Mouse (Mus musculus): ENCODE data around the gene Cdh22. TPM values are rescaled to one million over a fixed set of nuclear protein-coding genes. Genes with fewer than 3 reads are reported as not detected.

Cdh22 gene
- polyA plus RNA-seq, 1 experiment from 2014 or later, result not detected

- Histone ChIP-seq H3K36me3 (ENCODE audit: control insufficient read depth, insufficient read depth) (no peaks in the 10 kb centered on the region), H3K4me3 (ENCODE audit: low read depth, low read length) (no peak overlapping the region), H3K9me3 (replicated peaks; ENCODE audit: control insufficient read depth, low read length) (no peaks in the 10 kb centered on the region), H3K4me1 (ENCODE audit: control insufficient read depth, low read depth, low read length) (no peaks in the 10 kb centered on the region), H3K27ac (ENCODE audit: low read length) (no peak overlapping the region), H3K9ac (ENCODE audit: low read depth, low read length) (no peak overlapping the region), H3K4me2 (ENCODE audit: low read depth, low read length) (no peak overlapping the region), H3K27me3 (ENCODE audit: control insufficient read depth, insufficient read depth, low read depth, low read length) (peaks cover 45% of the 10 kb centered on the region)
- no peak for ATAC-seq (ENCODE audit: low read depth)
- 12% methylated on average over 9 of the region's 9 CpGs for WGBS (ENCODE audit: insufficient replicate concordance)
Measured at GRCm38 (mm10) chr2:165080657-165081056, 154.0 kb downstream of the Cdh22 start.

DNA sequence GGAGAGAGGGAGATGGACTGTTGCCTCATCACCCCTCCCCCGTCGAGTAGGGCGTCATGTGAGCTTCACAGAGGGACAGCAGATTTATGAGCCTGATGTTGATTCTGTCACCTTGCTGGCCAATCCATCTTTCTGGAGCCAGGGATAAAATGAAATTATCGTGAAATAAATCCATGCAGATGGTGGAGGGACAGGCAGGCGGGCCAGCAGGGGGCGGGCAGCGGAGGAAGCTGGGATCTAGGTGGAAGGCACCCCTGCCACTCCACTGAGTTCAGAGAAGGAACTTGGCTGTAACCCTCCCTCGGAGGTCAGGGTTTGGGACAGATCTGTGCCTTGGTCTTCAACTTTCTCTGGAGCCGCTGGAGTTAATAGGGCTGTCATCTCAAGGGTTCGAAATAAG lies 156.0 kb downstream of the Cdh22 start:
- no peak for ATAC-seq (ENCODE audit: low read depth)
- Histone ChIP-seq H3K27ac (ENCODE audit: low read length) (no peak overlapping the region), H3K36me3 (ENCODE audit: control insufficient read depth, insufficient read depth) (no peaks in the 10 kb centered on the region), H3K9me3 (replicated peaks; ENCODE audit: control insufficient read depth, low read length) (no peaks in the 10 kb centered on the region), H3K4me2 (ENCODE audit: low read depth, low read length) (no peak overlapping the region), H3K4me1 (ENCODE audit: control insufficient read depth, low read depth, low read length) (no peaks in the 10 kb centered on the region), H3K9ac (ENCODE audit: low read depth, low read length) (no peak overlapping the region), H3K27me3 (ENCODE audit: control insufficient read depth, insufficient read depth, low read depth, low read length) (peaks cover 54% of the 10 kb centered on the region), H3K4me3 (ENCODE audit: low read depth, low read length) (no peak overlapping the region)
- WGBS (ENCODE audit: insufficient replicate concordance), result 22% methylated on average over 10 of the region's 10 CpGs

- H3K4me2 ChIP-seq (ENCODE audit: low read depth, low read length), result no peak overlapping the region
- 41% methylated on average over 8 of the region's 8 CpGs for WGBS (ENCODE audit: insufficient replicate concordance)
- H3K27me3 ChIP-seq (ENCODE audit: control insufficient read depth, insufficient read depth, low read depth, low read length), result peaks cover 58% of the 10 kb centered on the region
- no peak overlapping the region for H3K4me3 ChIP-seq (ENCODE audit: low read depth, low read length)
- H3K27ac ChIP-seq (ENCODE audit: low read length), result no peak overlapping the region
- no peak for ATAC-seq (ENCODE audit: low read depth)
- H3K9ac ChIP-seq (ENCODE audit: low read depth, low read length), result no peak overlapping the region
- no peaks in the 10 kb centered on the region for H3K9me3 ChIP-seq (replicated peaks; ENCODE audit: control insufficient read depth, low read length)
- H3K36me3 ChIP-seq (ENCODE audit: control insufficient read depth, insufficient read depth), result no peaks in the 10 kb centered on the region
- no peaks in the 10 kb centered on the region for H3K4me1 ChIP-seq (ENCODE audit: control insufficient read depth, low read depth, low read length)
Measured at GRCm38 (mm10) chr2:165078045-165078444, 156.6 kb downstream of the Cdh22 start.

- H3K27ac ChIP-seq (ENCODE audit: low read length), result no peak overlapping the region
- H3K27me3 ChIP-seq (ENCODE audit: control insufficient read depth, insufficient read depth, low read depth, low read length), result peaks cover 58% of the 10 kb centered on the region
- H3K4me2 ChIP-seq (ENCODE audit: low read depth, low read length), result no peak overlapping the region
- no peaks in the 10 kb centered on the region for H3K9me3 ChIP-seq (replicated peaks; ENCODE audit: control insufficient read depth, low read length)
- no peak overlapping the region for H3K4me3 ChIP-seq (ENCODE audit: low read depth, low read length)
- no peaks in the 10 kb centered on the region for H3K4me1 ChIP-seq (ENCODE audit: control insufficient read depth, low read depth, low read length)
- 11% methylated on average over 9 of the region's 9 CpGs for WGBS (ENCODE audit: insufficient replicate concordance)
- H3K36me3 ChIP-seq (ENCODE audit: control insufficient read depth, insufficient read depth), result no peaks in the 10 kb centered on the region
- no peak overlapping the region for H3K9ac ChIP-seq (ENCODE audit: low read depth, low read length)
- no peak for ATAC-seq (ENCODE audit: low read depth)
Measured at GRCm38 (mm10) chr2:165077055-165077454, 157.6 kb downstream of the Cdh22 start.

- peaks cover 50% of the 10 kb centered on the region for H3K27me3 ChIP-seq (ENCODE audit: control insufficient read depth, insufficient read depth, low read depth, low read length)
- no peak overlapping the region for H3K4me2 ChIP-seq (ENCODE audit: low read depth, low read length)
- no peaks in the 10 kb centered on the region for H3K9me3 ChIP-seq (replicated peaks; ENCODE audit: control insufficient read depth, low read length)
- H3K36me3 ChIP-seq (ENCODE audit: control insufficient read depth, insufficient read depth), result no peaks in the 10 kb centered on the region
- H3K9ac ChIP-seq (ENCODE audit: low read depth, low read length), result no peak overlapping the region
- H3K27ac ChIP-seq (ENCODE audit: low read length), result no peak overlapping the region
- no peak for ATAC-seq (ENCODE audit: low read depth)
- WGBS (ENCODE audit: insufficient replicate concordance), result 30% methylated on average over 2 of the region's 2 CpGs
- no peaks in the 10 kb centered on the region for H3K4me1 ChIP-seq (ENCODE audit: control insufficient read depth, low read depth, low read length)
- H3K4me3 ChIP-seq (ENCODE audit: low read depth, low read length), result no peak overlapping the region
Measured at GRCm38 (mm10) chr2:165074937-165075336, 159.7 kb downstream of the Cdh22 start.

DNA sequence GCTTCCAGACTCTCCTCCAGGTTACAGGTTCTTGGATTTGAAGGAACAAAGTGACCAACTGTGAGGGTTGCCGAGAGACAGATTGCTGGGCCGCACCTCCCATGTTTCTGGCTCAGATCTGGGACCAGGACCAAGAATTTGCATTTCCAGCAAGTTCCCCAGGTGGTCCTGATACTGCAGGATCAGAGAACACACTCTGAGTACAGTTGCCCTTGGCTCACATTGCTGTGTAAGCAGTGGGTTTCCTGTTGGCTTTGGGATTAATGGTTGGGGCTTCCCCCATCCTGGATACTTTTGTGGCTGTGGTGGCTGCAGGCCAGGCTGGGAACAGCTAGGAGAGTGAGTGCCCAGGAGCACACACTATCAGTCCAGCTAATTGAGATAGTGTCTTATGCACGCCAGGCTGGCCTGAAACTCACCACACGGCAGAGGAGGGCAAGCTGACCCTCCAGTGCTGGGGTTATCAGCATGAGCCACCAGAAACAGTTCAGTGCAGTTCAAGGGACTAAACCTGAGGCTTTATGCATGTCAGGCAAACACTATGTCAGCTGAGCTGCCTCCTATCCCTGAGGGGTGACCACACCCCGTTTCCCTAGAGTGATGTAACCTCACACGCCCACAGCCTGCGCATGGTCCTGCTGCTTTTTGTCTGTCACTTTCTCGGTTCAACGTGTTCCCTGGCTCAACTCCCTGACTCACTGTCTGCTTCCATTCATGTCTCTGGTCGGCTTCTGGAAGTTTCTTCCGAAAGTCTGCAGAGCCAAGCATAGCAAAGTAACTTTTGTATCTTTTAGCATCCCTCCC lies 160.4 kb downstream of the Cdh22 start:
- 25% methylated on average over 11 of the region's 11 CpGs for WGBS (ENCODE audit: insufficient replicate concordance)
- Histone ChIP-seq H3K27ac (ENCODE audit: low read length) (no peak overlapping the region), H3K27me3 (ENCODE audit: control insufficient read depth, insufficient read depth, low read depth, low read length) (peaks cover 50% of the 10 kb centered on the region)

GRCm38 (mm10) chr2:165073381-165073781 lies 161.3 kb downstream of the Cdh22 start:
- Histone ChIP-seq H3K4me3 (ENCODE audit: low read depth, low read length) (no peak overlapping the region), H3K9ac (ENCODE audit: low read depth, low read length) (no peak overlapping the region), H3K27ac (ENCODE audit: low read length) (no peak overlapping the region), H3K27me3 (ENCODE audit: control insufficient read depth, insufficient read depth, low read depth, low read length) (peaks cover 44% of the 10 kb centered on the region), H3K4me1 (ENCODE audit: control insufficient read depth, low read depth, low read length) (no peaks in the 10 kb centered on the region), H3K4me2 (ENCODE audit: low read depth, low read length) (no peak overlapping the region), H3K9me3 (replicated peaks; ENCODE audit: control insufficient read depth, low read length) (no peaks in the 10 kb centered on the region), H3K36me3 (ENCODE audit: control insufficient read depth, insufficient read depth) (no peaks in the 10 kb centered on the region)
- no peak for ATAC-seq (ENCODE audit: low read depth)
- 20% methylated on average over 9 of the region's 9 CpGs for WGBS (ENCODE audit: insufficient replicate concordance)

More for the DNA sequence above, 160.4 kb downstream of the Cdh22 start:
- Histone ChIP-seq H3K36me3 (ENCODE audit: control insufficient read depth, insufficient read depth) (no peaks in the 10 kb centered on the region), H3K4me1 (ENCODE audit: control insufficient read depth, low read depth, low read length) (no peaks in the 10 kb centered on the region), H3K9me3 (replicated peaks; ENCODE audit: control insufficient read depth, low read length) (no peaks in the 10 kb centered on the region), H3K9ac (ENCODE audit: low read depth, low read length) (no peak overlapping the region), H3K4me2 (ENCODE audit: low read depth, low read length) (no peak overlapping the region), H3K4me3 (ENCODE audit: low read depth, low read length) (no peak overlapping the region)
- ATAC-seq (ENCODE audit: low read depth), result no peak

GRCm38 (mm10) chr2:165070096-165070816 lies 164.4 kb downstream of the Cdh22 start:
- Histone ChIP-seq H3K4me1 (ENCODE audit: control insufficient read depth, low read depth, low read length) (no peaks in the 10 kb centered on the region), H3K4me2 (ENCODE audit: low read depth, low read length) (no peak overlapping the region), H3K4me3 (ENCODE audit: low read depth, low read length) (no peak overlapping the region), H3K27me3 (ENCODE audit: control insufficient read depth, insufficient read depth, low read depth, low read length) (peaks cover 14% of the 10 kb centered on the region), H3K9ac (ENCODE audit: low read depth, low read length) (no peak overlapping the region), H3K27ac (ENCODE audit: low read length) (no peak overlapping the region), H3K9me3 (replicated peaks; ENCODE audit: control insufficient read depth, low read length) (no peaks in the 10 kb centered on the region), H3K36me3 (ENCODE audit: control insufficient read depth, insufficient read depth) (no peaks in the 10 kb centered on the region)
- no peak for ATAC-seq (ENCODE audit: low read depth)
- 19% methylated on average over 23 of the region's 23 CpGs for WGBS (ENCODE audit: insufficient replicate concordance)

DNA sequence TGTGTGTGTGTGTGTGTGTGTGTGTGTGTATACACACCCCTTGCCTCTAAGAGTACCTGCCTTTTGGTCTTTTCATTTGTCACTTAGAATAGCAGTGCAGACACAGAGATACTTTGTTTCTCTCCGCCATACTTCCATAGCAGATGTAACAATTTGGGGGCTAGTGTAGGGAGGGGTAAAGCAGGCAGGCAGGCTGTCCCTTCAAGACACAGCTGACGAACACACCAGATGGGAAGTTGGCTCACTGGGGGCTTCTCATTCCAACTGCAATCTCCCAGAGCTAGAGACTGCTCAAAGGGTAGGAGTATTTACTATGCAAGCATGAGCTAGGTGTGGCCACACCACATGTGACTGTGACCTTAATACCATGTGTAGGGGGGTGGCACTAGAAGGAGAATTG lies 165.8 kb downstream of the Cdh22 start:
- Histone ChIP-seq H3K4me3 (ENCODE audit: low read depth, low read length) (no peak overlapping the region), H3K4me2 (ENCODE audit: low read depth, low read length) (no peak overlapping the region), H3K27me3 (ENCODE audit: control insufficient read depth, insufficient read depth, low read depth, low read length) (peaks cover 9% of the 10 kb centered on the region), H3K9me3 (replicated peaks; ENCODE audit: control insufficient read depth, low read length) (no peaks in the 10 kb centered on the region), H3K9ac (ENCODE audit: low read depth, low read length) (no peak overlapping the region), H3K4me1 (ENCODE audit: control insufficient read depth, low read depth, low read length) (no peaks in the 10 kb centered on the region), H3K36me3 (ENCODE audit: control insufficient read depth, insufficient read depth) (no peaks in the 10 kb centered on the region), H3K27ac (ENCODE audit: low read length) (no peak overlapping the region)
- 52% methylated on average over 2 of the region's 2 CpGs for WGBS (ENCODE audit: insufficient replicate concordance)
- no peak for ATAC-seq (ENCODE audit: low read depth)
